Comparison of ENCODE assay signal across 8 mouse cellular contexts in genomic region chr3:88677399-88677798, GRCm38 (mm10). TPM values are rescaled to one million over a fixed set of nuclear protein-coding genes. Genes with fewer than 3 reads are reported as not detected.
A peak's percentile ranks its signal among the peaks of the same experiment; 100 is the strongest.
DNase-seq lines count a peak whose midpoint lies in the region.

No protein-coding gene starts in this region.

- peak; percentile 94 for DNase-seq in MN1 (ENCODE audit: low spot score)
- DNase-seq in c-Kit-negative CD71-positive TER-119-positive erythroid progenitor cells, embryonic 14.5 days (ENCODE audit: low read depth, low spot score) = peak; percentile 66
- DNase-seq in fibroblast of lung, adult 2 months (ENCODE audit: low read depth) = peak; percentile 59
- peak; percentile 75 to 90 for DNase-seq in heart, postnatal 14 days
- peak; percentile 73 to 81 for DNase-seq in kidney, postnatal 4 days
- peak; percentile 83 for DNase-seq in lung, postnatal 14 days
- DNase-seq in ovary, postnatal 36 days (ENCODE audit: low spot score) = peak; percentile 53
- peak; percentile 78 for DNase-seq in yolk sac, embryonic 10.5 days (ENCODE audit: low spot score)

- intact Hi-C loops in heart, postnatal 14 days (cut with DNase I) = loop anchor here (5.0 kb wide), 1 partner anchor 60 kb away; no protein-coding TSS in a partner anchor

RNA-seq across cellular contexts. Expression of gene Khdc4, which starts 8.2 kb away (rescaled TPM):
- 10 to 100 TPM; 36.9 to 40.5 TPM for total RNA-seq in heart, postnatal 14 days (2021)

RNA-seq across cellular contexts. Expression of gene Rxfp4, which starts 24.5 kb away (rescaled TPM):
- total RNA-seq in heart, postnatal 14 days (2021) = not detected

RNA-seq across cellular contexts. Expression of gene Rit1, which starts 39.2 kb away (rescaled TPM):
- total RNA-seq in heart, postnatal 14 days (2021) = 10 to 100 TPM; 59.5 to 73.4 TPM

Comparison
In these comparisons a context has a peak if more than half of its experiments do, and no peak if none do; other contexts are left out.
1. Peak in every context shown above with its lines: DNase-seq.